Mouse (Mus musculus): ENCODE measurements around the gene Tmem53. TPM values are rescaled to one million over a fixed set of nuclear protein-coding genes. Genes with fewer than 3 reads are reported as not detected.
A peak's percentile ranks its signal among the peaks of the same experiment; 100 is the strongest.

Tmem53 gene
- polyA plus RNA-seq, 1 experiment from 2014 or later, result 19.9 TPM

GRCm38 (mm10) chr4:117305461-117305860 lies 53.7 kb downstream of the Tmem53 start:
- Histone ChIP-seq H3K9ac (replicated peaks; ENCODE audit: low read length) (no peak overlapping the region), H3K36me3 (ENCODE audit: insufficient read depth, low read length) (no peaks in the 10 kb centered on the region), H3K4me3 (ENCODE audit: low read length) (no peak overlapping the region), H3K27me3 (ENCODE audit: insufficient read depth, low read length) (peaks cover 76% of the 10 kb centered on the region), H3K9me3 (ENCODE audit: low read length) (peaks cover 7% of the 10 kb centered on the region; the same call in 1 of the 2 replicates), H3K4me2 (replicated peaks; ENCODE audit: low read depth, low read length) (no peak overlapping the region), H3K27ac (ENCODE audit: low read length) (no peak overlapping the region), H3K4me1 (ENCODE audit: insufficient read depth, low read length) (peaks cover 29% of the 10 kb centered on the region)
- ATAC-seq (ENCODE audit: low FRiP score, low TSS enrichment), result no peak
- WGBS, result 39% methylated on average over 6 of the region's 7 CpGs

GRCm38 (mm10) chr4:117307270-117307669 lies 55.5 kb downstream of the Tmem53 start:
- peaks cover 76% of the 10 kb centered on the region for H3K27me3 ChIP-seq (ENCODE audit: insufficient read depth, low read length)
- 62% methylated on average over 6 of the region's 6 CpGs for WGBS

GRCm38 (mm10) chr4:117309427-117309826 lies 57.7 kb downstream of the Tmem53 start:
- no peak overlapping the region for H3K27ac ChIP-seq (ENCODE audit: low read length)
- H3K9me3 ChIP-seq (ENCODE audit: low read length), result peaks cover 7% of the 10 kb centered on the region; the same call in 1 of the 2 replicates
- H3K27me3 ChIP-seq (ENCODE audit: insufficient read depth, low read length), result peaks cover 75% of the 10 kb centered on the region
- no peak overlapping the region for H3K4me2 ChIP-seq (replicated peaks; ENCODE audit: low read depth, low read length)
- ATAC-seq (ENCODE audit: low FRiP score, low TSS enrichment), result no peak
- no peak overlapping the region for H3K4me3 ChIP-seq (ENCODE audit: low read length)
- peaks cover 25% of the 10 kb centered on the region for H3K4me1 ChIP-seq (ENCODE audit: insufficient read depth, low read length)
- no peak overlapping the region for H3K9ac ChIP-seq (replicated peaks; ENCODE audit: low read length)
- no peaks in the 10 kb centered on the region for H3K36me3 ChIP-seq (ENCODE audit: insufficient read depth, low read length)
- 92% methylated on average over 1 of the region's 1 CpGs for WGBS

More at GRCm38 (mm10) chr4:117307270-117307669, 55.5 kb downstream of the Tmem53 start:
- no peak overlapping the region for H3K4me2 ChIP-seq (replicated peaks; ENCODE audit: low read depth, low read length)
- H3K4me1 ChIP-seq (ENCODE audit: insufficient read depth, low read length), result peaks cover 31% of the 10 kb centered on the region
- no peak for ATAC-seq (ENCODE audit: low FRiP score, low TSS enrichment)
- peaks cover 7% of the 10 kb centered on the region; the same call in 1 of the 2 replicates for H3K9me3 ChIP-seq (ENCODE audit: low read length)
- no peak overlapping the region for H3K9ac ChIP-seq (replicated peaks; ENCODE audit: low read length)
- no peak overlapping the region for H3K4me3 ChIP-seq (ENCODE audit: low read length)
- H3K36me3 ChIP-seq (ENCODE audit: insufficient read depth, low read length), result no peaks in the 10 kb centered on the region
- no peak overlapping the region for H3K27ac ChIP-seq (ENCODE audit: low read length)

- H3K27ac ChIP-seq (ENCODE audit: low read length), result no peak overlapping the region
- H3K4me2 ChIP-seq (replicated peaks; ENCODE audit: low read depth, low read length), result no peak overlapping the region
- H3K4me3 ChIP-seq (ENCODE audit: low read length), result no peak overlapping the region
- H3K36me3 ChIP-seq (ENCODE audit: insufficient read depth, low read length), result no peaks in the 10 kb centered on the region
- peaks cover 7% of the 10 kb centered on the region; the same call in 1 of the 2 replicates for H3K9me3 ChIP-seq (ENCODE audit: low read length)
- H3K9ac ChIP-seq (replicated peaks; ENCODE audit: low read length), result no peak overlapping the region
- H3K4me1 ChIP-seq (ENCODE audit: insufficient read depth, low read length), result peaks cover 19% of the 10 kb centered on the region
- 28% methylated on average over 5 of the region's 5 CpGs for WGBS
- H3K27me3 ChIP-seq (ENCODE audit: insufficient read depth, low read length), result peaks cover 76% of the 10 kb centered on the region
- 0 out of 2 replicates have a peak, but pooled peaks have one; percentile 21 for ATAC-seq (ENCODE audit: low FRiP score, low TSS enrichment)
These were observed 60.1 kb downstream of the Tmem53 start for GRCm38 (mm10) chr4:117311891-117312290.

- 6% methylated on average over 26 of the region's 26 CpGs for WGBS
These were observed 60.8 kb downstream of the Tmem53 start for GRCm38 (mm10) chr4:117312416-117313084.

GRCm38 (mm10) chr4:117313085-117313424 lies 61.3 kb downstream of the Tmem53 start:
- Histone ChIP-seq H3K27me3 (ENCODE audit: insufficient read depth, low read length) (peaks cover 78% of the 10 kb centered on the region), H3K4me3 (ENCODE audit: low read length) (no peak overlapping the region), H3K9me3 (ENCODE audit: low read length) (peaks cover 7% of the 10 kb centered on the region; the same call in 1 of the 2 replicates), H3K4me1 (ENCODE audit: insufficient read depth, low read length) (peaks cover 31% of the 10 kb centered on the region), H3K27ac (ENCODE audit: low read length) (no peak overlapping the region), H3K4me2 (replicated peaks; ENCODE audit: low read depth, low read length) (peak overlapping the region; percentile 7; the same call in 1 of the 2 replicates), H3K9ac (replicated peaks; ENCODE audit: low read length) (no peak overlapping the region), H3K36me3 (ENCODE audit: insufficient read depth, low read length) (no peaks in the 10 kb centered on the region)
- 5% methylated on average over 4 of the region's 4 CpGs for WGBS
- ATAC-seq (ENCODE audit: low FRiP score, low TSS enrichment), result peak; percentile 20; the same call in 1 of the 2 replicates

More at GRCm38 (mm10) chr4:117312416-117313084, 60.8 kb downstream of the Tmem53 start:
- H3K4me3 ChIP-seq (ENCODE audit: low read length), result no peak overlapping the region
- H3K27me3 ChIP-seq (ENCODE audit: insufficient read depth, low read length), result peaks cover 76% of the 10 kb centered on the region
- peaks cover 7% of the 10 kb centered on the region; the same call in 1 of the 2 replicates for H3K9me3 ChIP-seq (ENCODE audit: low read length)
- H3K27ac ChIP-seq (ENCODE audit: low read length), result no peak overlapping the region
- no peak overlapping the region for H3K9ac ChIP-seq (replicated peaks; ENCODE audit: low read length)
- H3K4me2 ChIP-seq (replicated peaks; ENCODE audit: low read depth, low read length), result peak overlapping the region; percentile 7; the same call in 1 of the 2 replicates
- H3K36me3 ChIP-seq (ENCODE audit: insufficient read depth, low read length), result no peaks in the 10 kb centered on the region
- ATAC-seq (ENCODE audit: low FRiP score, low TSS enrichment), result peak; percentile 59
- peaks cover 26% of the 10 kb centered on the region for H3K4me1 ChIP-seq (ENCODE audit: insufficient read depth, low read length)

- Histone ChIP-seq H3K4me2 (replicated peaks; ENCODE audit: low read depth, low read length) (no peak overlapping the region), H3K4me3 (ENCODE audit: low read length) (no peak overlapping the region), H3K9ac (replicated peaks; ENCODE audit: low read length) (no peak overlapping the region), H3K27me3 (ENCODE audit: insufficient read depth, low read length) (peaks cover 92% of the 10 kb centered on the region), H3K27ac (ENCODE audit: low read length) (no peak overlapping the region), H3K36me3 (ENCODE audit: insufficient read depth, low read length) (no peaks in the 10 kb centered on the region), H3K4me1 (ENCODE audit: insufficient read depth, low read length) (peaks cover 31% of the 10 kb centered on the region), H3K9me3 (ENCODE audit: low read length) (no peaks in the 10 kb centered on the region)
- ATAC-seq (ENCODE audit: low FRiP score, low TSS enrichment), result no peak
- WGBS, result 78% methylated on average over 16 of the region's 16 CpGs
These were observed 63.2 kb downstream of the Tmem53 start for GRCm38 (mm10) chr4:117314849-117315500.

- Histone ChIP-seq H3K4me2 (replicated peaks; ENCODE audit: low read depth, low read length) (no peak overlapping the region), H3K36me3 (ENCODE audit: insufficient read depth, low read length) (no peaks in the 10 kb centered on the region), H3K9ac (replicated peaks; ENCODE audit: low read length) (no peak overlapping the region), H3K9me3 (ENCODE audit: low read length) (no peaks in the 10 kb centered on the region), H3K27ac (ENCODE audit: low read length) (no peak overlapping the region), H3K4me1 (ENCODE audit: insufficient read depth, low read length) (peaks cover 28% of the 10 kb centered on the region), H3K4me3 (ENCODE audit: low read length) (no peak overlapping the region), H3K27me3 (ENCODE audit: insufficient read depth, low read length) (peaks cover 100% of the 10 kb centered on the region)
- WGBS, result 18% methylated on average over 6 of the region's 6 CpGs
- ATAC-seq (ENCODE audit: low FRiP score, low TSS enrichment), result no peak
These were observed 65.0 kb downstream of the Tmem53 start for GRCm38 (mm10) chr4:117316800-117317199.

- peak; percentile 52; the same call in 1 of the 2 replicates for ATAC-seq (ENCODE audit: low FRiP score, low TSS enrichment)
- WGBS, result 5% methylated on average over 18 of the region's 18 CpGs
- H3K9ac ChIP-seq (replicated peaks; ENCODE audit: low read length), result no peak overlapping the region
- H3K9me3 ChIP-seq (ENCODE audit: low read length), result no peaks in the 10 kb centered on the region
- peaks cover 100% of the 10 kb centered on the region for H3K27me3 ChIP-seq (ENCODE audit: insufficient read depth, low read length)
- no peak overlapping the region for H3K27ac ChIP-seq (ENCODE audit: low read length)
- H3K4me1 ChIP-seq (ENCODE audit: insufficient read depth, low read length), result peaks cover 26% of the 10 kb centered on the region
- no peak overlapping the region for H3K4me2 ChIP-seq (replicated peaks; ENCODE audit: low read depth, low read length)
- no peaks in the 10 kb centered on the region for H3K36me3 ChIP-seq (ENCODE audit: insufficient read depth, low read length)
- H3K4me3 ChIP-seq (ENCODE audit: low read length), result no peak overlapping the region
These were observed 66.0 kb downstream of the Tmem53 start for GRCm38 (mm10) chr4:117317701-117318190.
